In genomic region chr7:46218415-46218814, GRCm38 (mm10) we compare ENCODE assay signal across 8 mouse cellular contexts. TPM values are rescaled to one million over a fixed set of nuclear protein-coding genes. Genes with fewer than 3 reads are reported as not detected.
A peak's percentile ranks its signal among the peaks of the same experiment; 100 is the strongest.
DNase-seq lines count a peak whose midpoint lies in the region; ATAC-seq and TF ChIP-seq lines count a peak whose summit lies in the region.

No protein-coding gene starts in this region.

- H3K4me2 ChIP-seq in heart, postnatal 0 days (ENCODE audit: low read depth, low read length), result no peak overlapping the region
- peak overlapping the region; percentile 25; the same call in 1 of the 2 replicates for H3K4me2 ChIP-seq in kidney, embryonic 15.5 days
- H3K4me2 ChIP-seq in neural tube, embryonic 12.5 days (replicated peaks), result peak overlapping the region; percentile 20; the same call in 1 of the 2 replicates

- H3K27ac ChIP-seq in heart, postnatal 0 days (ENCODE audit: low read depth), result no peak overlapping the region
- no peak overlapping the region for H3K27ac ChIP-seq in kidney, embryonic 15.5 days
- no peak overlapping the region for H3K27ac ChIP-seq in neural tube, embryonic 12.5 days

- 0 out of 2 replicates have a peak, but pooled peaks have one; percentile 44 for ATAC-seq in heart, postnatal 0 days (ENCODE audit: insufficient read depth, low read depth)
- ATAC-seq in kidney, embryonic 15.5 days (replicated peaks; ENCODE audit: low FRiP score), result peak; percentile 77
- 0 out of 2 replicates have a peak, but pooled peaks have one; percentile 33 for ATAC-seq in neural tube, embryonic 12.5 days (ENCODE audit: low FRiP score, low read depth)

- H3K4me3 ChIP-seq in heart, postnatal 0 days (ENCODE audit: low read depth, low read length), result no peak overlapping the region
- H3K4me3 ChIP-seq in kidney, embryonic 15.5 days (replicated peaks), result no peak overlapping the region
- no peak overlapping the region for H3K4me3 ChIP-seq in neural tube, embryonic 12.5 days

- H3K36me3 ChIP-seq in heart, postnatal 0 days (replicated peaks; ENCODE audit: control insufficient read depth, insufficient read depth, low read length), result no peaks in the 10 kb centered on the region
- H3K36me3 ChIP-seq in kidney, embryonic 15.5 days, result no peaks in the 10 kb centered on the region
- H3K36me3 ChIP-seq in neural tube, embryonic 12.5 days, result no peaks in the 10 kb centered on the region

- no peak for TF ChIP-seq EP300 in heart, postnatal 0 days (IDR thresholded peaks at IDR 0.05; ENCODE audit: low read depth)

- H3K9ac ChIP-seq in heart, postnatal 0 days (replicated peaks; ENCODE audit: low read depth, low read length), result no peak overlapping the region
- no peak overlapping the region for H3K9ac ChIP-seq in kidney, embryonic 15.5 days
- H3K9ac ChIP-seq in neural tube, embryonic 12.5 days, result no peak overlapping the region

- H3K9me3 ChIP-seq in heart, postnatal 0 days (replicated peaks; ENCODE audit: control insufficient read depth, low read length), result no peaks in the 10 kb centered on the region
- no peaks in the 10 kb centered on the region for H3K9me3 ChIP-seq in kidney, embryonic 15.5 days (replicated peaks)
- no peaks in the 10 kb centered on the region for H3K9me3 ChIP-seq in neural tube, embryonic 12.5 days

- H3K4me1 ChIP-seq in heart, postnatal 0 days (ENCODE audit: control insufficient read depth, insufficient read depth), result no peaks in the 10 kb centered on the region
- peaks cover 15% of the 10 kb centered on the region for H3K4me1 ChIP-seq in kidney, embryonic 15.5 days
- 0 out of 2 replicates have a peak, but pooled peaks cover 6% of the 10 kb centered on the region for H3K4me1 ChIP-seq in neural tube, embryonic 12.5 days

- 26% methylated on average over 11 of the region's 11 CpGs for WGBS in heart, postnatal 0 days
- WGBS in kidney, embryonic 15.5 days, result 6% methylated on average over 11 of the region's 11 CpGs
- 13% methylated on average over 11 of the region's 11 CpGs for WGBS in neural tube, embryonic 12.5 days

- no peak for TF ChIP-seq CTCF in heart, postnatal 0 days (IDR thresholded peaks at IDR 0.05; ENCODE audit: low read depth)

- no peak for DNase-seq in heart, postnatal 0 days (ENCODE audit: low spot score)
- no peak for DNase-seq in heart, adult 8-10 months (ENCODE audit: low spot score)
- peak; percentile 27 for DNase-seq in embryo, embryonic 11.5 days (ENCODE audit: low read depth, low spot score)
- DNase-seq in right cerebral cortex, adult 2 months (ENCODE audit: low spot score in 2 of 2), result no peak
- no peak for DNase-seq in adrenal gland, postnatal 25 days
- DNase-seq in layer of hippocampus, adult 11-12 months (ENCODE audit: low spot score), result no peak

- 0 out of 2 replicates have a peak, but pooled peaks cover 8% of the 10 kb centered on the region for H3K27me3 ChIP-seq in heart, postnatal 0 days (ENCODE audit: control insufficient read depth, insufficient read depth, low read length)
- peaks cover 15% of the 10 kb centered on the region; the same call in 1 of the 2 replicates for H3K27me3 ChIP-seq in kidney, embryonic 15.5 days
- H3K27me3 ChIP-seq in neural tube, embryonic 12.5 days (replicated peaks), result no peaks in the 10 kb centered on the region

RNA-seq across cellular contexts. Expression of gene Ush1c, which starts 19.9 kb away (rescaled TPM):
- total RNA-seq in heart, postnatal 0 days (2014; rRNA removed; ENCODE audit: low replicate concordance), result 1.3 and 5.5 TPM in 2 replicates
- polyA plus RNA-seq in heart, postnatal 0 days (2015; fragmentation: Nextera tagmentation; extraction: Ambion mirVana), result 1.9 and 2.7 TPM in 2 replicates
- 1 to 10 TPM; 3.8 to 6.9 (median 5.6) TPM for total RNA-seq in heart, adult 8-10 months (2022)
- polyA plus RNA-seq in kidney, embryonic 15.5 days (2015; fragmentation: Nextera tagmentation; extraction: Ambion mirVana), result 13.8 and 14.5 TPM in 2 replicates
- polyA plus RNA-seq in neural tube, embryonic 12.5 days (2016; fragmentation: Nextera tagmentation; extraction: Ambion mirVana), result 2.7 and 3.6 TPM in 2 replicates
- 2.5 and 2.7 TPM in 2 replicates for total RNA-seq in adrenal gland, postnatal 25 days (2021)

RNA-seq across cellular contexts. Expression of gene Otog, which starts 22.4 kb away (rescaled TPM):
- total RNA-seq in heart, postnatal 0 days (2014; rRNA removed; ENCODE audit: low replicate concordance), result not detected in 2 replicates
- not detected in 2 replicates for polyA plus RNA-seq in heart, postnatal 0 days (2015; fragmentation: Nextera tagmentation; extraction: Ambion mirVana)
- under 1 TPM; 0.03 to 0.06 (median 0.06) TPM for total RNA-seq in heart, adult 8-10 months (2022)
- polyA plus RNA-seq in kidney, embryonic 15.5 days (2015; fragmentation: Nextera tagmentation; extraction: Ambion mirVana), result 0.04 and 0.06 TPM in 2 replicates
- polyA plus RNA-seq in neural tube, embryonic 12.5 days (2016; fragmentation: Nextera tagmentation; extraction: Ambion mirVana), result 0.11 and 0.14 TPM in 2 replicates
- total RNA-seq in adrenal gland, postnatal 25 days (2021), result 2.3 and 2.4 TPM in 2 replicates

RNA-seq across cellular contexts. Expression of gene Abcc8, which starts 38.6 kb away (rescaled TPM):
- 46.7 and 54.9 TPM in 2 replicates for total RNA-seq in heart, postnatal 0 days (2014; rRNA removed; ENCODE audit: low replicate concordance)
- polyA plus RNA-seq in heart, postnatal 0 days (2015; fragmentation: Nextera tagmentation; extraction: Ambion mirVana), result 28.1 and 29.6 TPM in 2 replicates
- total RNA-seq in heart, adult 8-10 months (2022), result 10 to 100 TPM; 39.5 to 54.6 (median 45.7) TPM
- polyA plus RNA-seq in kidney, embryonic 15.5 days (2015; fragmentation: Nextera tagmentation; extraction: Ambion mirVana), result 2.2 and 2.3 TPM in 2 replicates
- polyA plus RNA-seq in neural tube, embryonic 12.5 days (2016; fragmentation: Nextera tagmentation; extraction: Ambion mirVana), result 6.0 and 7.6 TPM in 2 replicates
- total RNA-seq in adrenal gland, postnatal 25 days (2021), result 1.0 and 1.8 TPM in 2 replicates

Comparison
In these comparisons a context has a peak if more than half of its experiments do, and no peak if none do; other contexts are left out.
1. RNA of gene Abcc8, which starts 38.6 kb away (total RNA-seq): 39.5 to 54.6 TPM in heart, adult 8-10 months and 46.7 to 54.9 TPM in heart, postnatal 0 days; 1.0 to 1.8 TPM in adrenal gland, postnatal 25 days; every median in the first group is over 10 times any median in the second.
2. Peak in every context shown above with its lines, with median percentiles within 50 percentile points of each other: ATAC-seq.